Mouse (Mus musculus) G1E (cell line): Measurements from ENCODE around the gene Adgrv1.

Experiments
- CTCF ChIP-seq: IDR thresholded peaks from 2 replicates; pipeline ENCODE4 v1.5.1; 2012; ENCODE audit warnings: low read depth, low read length, inconsistent platforms, mixed read lengths
- GATA1 ChIP-seq: IDR thresholded peaks from 2 replicates; pipeline ENCODE4 v1.6.1; 2012; ENCODE audit warnings: borderline replicate concordance, low read length, inconsistent platforms, mixed read lengths
- GATA2 ChIP-seq: IDR thresholded peaks from 2 replicates; pipeline ENCODE4 v1.6.1; 2012; ENCODE audit warnings: low read depth, low read length, inconsistent platforms, borderline replicate concordance
- POLR2AphosphoS5 ChIP-seq: IDR thresholded peaks from 2 replicates; pipeline ENCODE4 v1.6.1; 2012; ENCODE audit warnings: low read depth, low read length, inconsistent platforms; ENCODE audit not compliant: insufficient replicate concordance
- TAL1 ChIP-seq: conservative IDR thresholded peaks from 2 replicates; pipeline ENCODE4 v1.6.1; 2012; ENCODE audit warnings: low read depth, low read length, inconsistent platforms, mixed read lengths

DNA sequence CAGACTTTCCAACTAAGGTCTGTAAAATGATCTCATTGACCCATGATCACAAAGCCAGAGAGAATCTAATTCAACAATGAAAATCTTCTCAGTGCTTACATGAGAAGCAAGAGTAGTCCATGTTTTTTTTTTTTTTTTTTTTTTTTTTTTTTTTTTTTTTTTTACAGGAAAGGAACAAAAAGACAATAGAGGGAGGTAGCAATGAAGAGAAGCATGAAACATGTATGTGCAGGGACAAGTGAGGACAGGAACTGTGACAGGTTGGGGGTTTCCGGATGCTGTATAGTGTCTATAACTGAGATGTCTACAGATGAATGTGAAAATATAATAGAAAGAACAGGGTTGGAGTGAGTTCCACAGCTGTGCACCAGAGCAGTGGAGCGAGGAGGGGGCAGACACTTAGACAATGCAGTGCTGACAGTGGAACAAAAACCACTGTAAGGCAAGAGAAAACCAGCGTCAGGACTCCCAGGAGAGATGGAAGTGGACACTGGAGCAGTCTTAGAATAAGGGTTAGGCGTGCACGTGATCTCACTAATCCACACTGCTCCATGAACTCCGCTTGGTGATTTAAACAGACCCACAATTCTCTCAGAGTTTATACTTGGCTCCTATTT, 490.6 kb downstream of the Adgrv1 start:
- TF ChIP-seq CTCF (no peak), GATA1 (no peak), TAL1 (no peak), POLR2AphosphoS5 (no peak), GATA2 (no peak)
